Mouse (Mus musculus) midbrain, embryonic 11.5 days (tissue): Measurements from ENCODE around the gene Usp50. TPM values are rescaled to one million over a fixed set of nuclear protein-coding genes. Genes with fewer than 3 reads are reported as not detected.
A peak's percentile ranks its signal among the peaks of the same experiment; 100 is the strongest.

Experiments used
- ATAC-seq: fragments of 200-750 bp; cut with Nextera tagmentation; 2 replicates; pipeline ENCODE4 v1.8.0; 2017; ENCODE audit warnings: moderate TSS enrichment, moderate library complexity; ENCODE audit not compliant: low FRiP score
- DNase-seq: peaks from one replicate; pipeline ENCODE4 v3.0.0; 2015; ENCODE audit warnings: low spot score; ENCODE audit errors: missing footprints
- H3K27ac ChIP-seq: fragments of 300-500 bp; sonication (generic); 2 replicates; pipeline ENCODE4 v1.5.1; 2014; ENCODE audit warnings: low read depth, low read length
- H3K27me3 ChIP-seq: fragments of 300-500 bp; sonication (generic); 2 replicates; pipeline ENCODE4 v1.6.1; 2014; ENCODE audit warnings: mild to moderate bottlenecking, low read length, moderate library complexity, mixed read lengths; ENCODE audit not compliant: control insufficient read depth, insufficient read depth
- H3K36me3 ChIP-seq: fragments of 300-500 bp; sonication (generic); 2 replicates; pipeline ENCODE4 v1.6.1; 2014; ENCODE audit warnings: mild to moderate bottlenecking, low read length, moderate library complexity, mixed read lengths; ENCODE audit not compliant: control insufficient read depth, insufficient read depth
- H3K4me1 ChIP-seq: fragments of 300-500 bp; sonication (generic); 2 replicates; pipeline ENCODE4 v1.6.1; 2014; ENCODE audit warnings: low read length; ENCODE audit not compliant: control insufficient read depth, insufficient read depth
- H3K4me2 ChIP-seq: fragments of 300-500 bp; sonication (generic); 2 replicates; pipeline ENCODE4 v1.6.1; 2014; ENCODE audit warnings: mild to moderate bottlenecking, moderate library complexity
- H3K4me3 ChIP-seq: fragments of 300-500 bp; sonication (generic); 2 replicates; pipeline ENCODE4 v1.5.1; 2014; ENCODE audit warnings: low read depth, low read length
- H3K9ac ChIP-seq: fragments of 300-500 bp; sonication (generic); 2 replicates; pipeline ENCODE4 v1.6.1; 2014; ENCODE audit warnings: low read length
- H3K9me3 ChIP-seq: fragments of 300-500 bp; sonication (generic); 2 replicates; pipeline ENCODE4 v1.6.1; 2016; ENCODE audit warnings: low read length; ENCODE audit not compliant: control insufficient read depth
- WGBS: fragments of 180-500 bp; shearing (Covaris S2); extraction: QIAGEN DNeasy Blood & Tissue Kit; methylation state at CpG from one replicate; pipeline ENCODE4 v1.1.7; 2014; 5-methylcytosine and 5-hydroxymethylcytosine counted together
- polyA plus RNA-seq: library from polyadenylated mRNA; unstranded; fragments of >200 nt; fragmentation: Nextera tagmentation; extraction: Ambion mirVana; gene quantifications from 2 replicates; pipeline ENCODE4 v1.2.1, GENCODE M21; 2014

Usp50 gene
- polyA plus RNA-seq, 1 experiment from 2014 or later: 2.6 TPM

- H3K4me3 ChIP-seq: no peak overlapping the region
These were observed 15.7 kb downstream of the Usp50 start for GRCm38 (mm10) chr2:126767599-126767998.

GRCm38 (mm10) chr2:126765867-126766582, 17.2 kb downstream of the Usp50 start:
- no peak overlapping the region for H3K27ac ChIP-seq
- H3K36me3 ChIP-seq: peaks cover 8% of the 10 kb centered on the region; the same call in 1 of the 2 replicates
- no peaks in the 10 kb centered on the region for H3K9me3 ChIP-seq
- no peak overlapping the region for H3K4me3 ChIP-seq
- WGBS: 56% methylated on average over 11 of the region's 11 CpGs
- DNase-seq: no peak
- H3K9ac ChIP-seq: no peak overlapping the region
- no peaks in the 10 kb centered on the region for H3K27me3 ChIP-seq
- no peaks in the 10 kb centered on the region for H3K4me1 ChIP-seq
- no peak overlapping the region for H3K4me2 ChIP-seq
- ATAC-seq: peak; percentile 44; the same call in 1 of the 2 replicates

More at GRCm38 (mm10) chr2:126767599-126767998, 15.7 kb downstream of the Usp50 start:
- Histone ChIP-seq H3K4me2 (no peak overlapping the region), H3K27ac (no peak overlapping the region), H3K27me3 (no peaks in the 10 kb centered on the region), H3K9ac (no peak overlapping the region), H3K36me3 (no peaks in the 10 kb centered on the region; the same call in 1 of the 2 replicates), H3K9me3 (no peaks in the 10 kb centered on the region), H3K4me1 (no peaks in the 10 kb centered on the region)
- no peak for ATAC-seq
- DNase-seq: no peak
- 99% methylated on average over 3 of the region's 3 CpGs for WGBS

GRCm38 (mm10) chr2:126759351-126759750, 23.9 kb downstream of the Usp50 start:
- H3K4me1 ChIP-seq: no peaks in the 10 kb centered on the region
- DNase-seq: no peak
- H3K4me3 ChIP-seq: no peak overlapping the region
- ATAC-seq: no peak
- 94% methylated on average over 7 of the region's 7 CpGs for WGBS
- H3K9ac ChIP-seq: no peak overlapping the region
- H3K27me3 ChIP-seq: no peaks in the 10 kb centered on the region
- no peak overlapping the region for H3K27ac ChIP-seq
- no peak overlapping the region for H3K4me2 ChIP-seq
- H3K36me3 ChIP-seq: peaks cover 25% of the 10 kb centered on the region; the same call in 1 of the 2 replicates
- no peaks in the 10 kb centered on the region for H3K9me3 ChIP-seq

- no peaks in the 10 kb centered on the region for H3K27me3 ChIP-seq
- ATAC-seq (no peak), DNase-seq (no peak)
- WGBS: 96% methylated on average over 6 of the region's 6 CpGs
- no peak overlapping the region for H3K4me2 ChIP-seq
- H3K4me3 ChIP-seq: no peak overlapping the region
- H3K27ac ChIP-seq: no peak overlapping the region
- no peaks in the 10 kb centered on the region for H3K9me3 ChIP-seq
- H3K4me1 ChIP-seq: no peaks in the 10 kb centered on the region
- peaks cover 24% of the 10 kb centered on the region for H3K36me3 ChIP-seq
- H3K9ac ChIP-seq: no peak overlapping the region
These were observed 27.6 kb downstream of the Usp50 start for GRCm38 (mm10) chr2:126755664-126756063.

GRCm38 (mm10) chr2:126743389-126743788, 39.9 kb downstream of the Usp50 start:
- Histone ChIP-seq H3K27me3 (no peaks in the 10 kb centered on the region), H3K9ac (no peak overlapping the region), H3K27ac (no peak overlapping the region), H3K4me3 (no peak overlapping the region), H3K9me3 (no peaks in the 10 kb centered on the region), H3K4me2 (no peak overlapping the region), H3K4me1 (no peaks in the 10 kb centered on the region), H3K36me3 (peaks cover 2% of the 10 kb centered on the region; the same call in 1 of the 2 replicates)
- 91% methylated on average over 5 of the region's 5 CpGs for WGBS
- no peak for DNase-seq
- ATAC-seq: no peak

- ATAC-seq (no peak), DNase-seq (no peak)
- H3K4me3 ChIP-seq: no peak overlapping the region
- no peak overlapping the region for H3K9ac ChIP-seq
- no peaks in the 10 kb centered on the region for H3K4me1 ChIP-seq
- peaks cover 4% of the 10 kb centered on the region; the same call in 1 of the 2 replicates for H3K36me3 ChIP-seq
- H3K9me3 ChIP-seq: no peaks in the 10 kb centered on the region
- no peaks in the 10 kb centered on the region for H3K27me3 ChIP-seq
- 98% methylated on average over 2 of the region's 2 CpGs for WGBS
- no peak overlapping the region for H3K27ac ChIP-seq
- H3K4me2 ChIP-seq: no peak overlapping the region
These were observed 43.0 kb downstream of the Usp50 start for GRCm38 (mm10) chr2:126740314-126740713.

- Histone ChIP-seq H3K36me3 (peaks cover 5% of the 10 kb centered on the region; the same call in 1 of the 2 replicates), H3K27ac (no peak overlapping the region), H3K9ac (no peak overlapping the region), H3K9me3 (no peaks in the 10 kb centered on the region), H3K4me2 (no peak overlapping the region), H3K4me1 (no peaks in the 10 kb centered on the region), H3K27me3 (no peaks in the 10 kb centered on the region), H3K4me3 (no peak overlapping the region)
- DNase-seq (no peak), ATAC-seq (no peak)
- 90% methylated on average over 6 of the region's 6 CpGs for WGBS
These were observed 47.8 kb downstream of the Usp50 start for GRCm38 (mm10) chr2:126735339-126736073.

- Histone ChIP-seq H3K4me2 (no peak overlapping the region), H3K4me1 (no peaks in the 10 kb centered on the region), H3K36me3 (peaks cover 3% of the 10 kb centered on the region; the same call in 1 of the 2 replicates), H3K4me3 (no peak overlapping the region), H3K27ac (no peak overlapping the region), H3K27me3 (no peaks in the 10 kb centered on the region), H3K9ac (no peak overlapping the region), H3K9me3 (no peaks in the 10 kb centered on the region)
- 93% methylated on average over 2 of the region's 2 CpGs for WGBS
- DNase-seq (no peak), ATAC-seq (no peak)
These were observed 52.8 kb downstream of the Usp50 start for GRCm38 (mm10) chr2:126730502-126730901.

GRCm38 (mm10) chr2:126729207-126729606, 54.1 kb downstream of the Usp50 start:
- H3K27me3 ChIP-seq: no peaks in the 10 kb centered on the region
- H3K9ac ChIP-seq: no peak overlapping the region

More at GRCm38 (mm10) chr2:126729207-126729606, 54.1 kb downstream of the Usp50 start:
- Histone ChIP-seq H3K4me1 (no peaks in the 10 kb centered on the region), H3K36me3 (peaks cover 3% of the 10 kb centered on the region; the same call in 1 of the 2 replicates), H3K27ac (no peak overlapping the region), H3K4me3 (no peak overlapping the region), H3K9me3 (no peaks in the 10 kb centered on the region), H3K4me2 (no peak overlapping the region)
- DNase-seq (no peak), ATAC-seq (no peak)
- 94% methylated on average over 4 of the region's 4 CpGs for WGBS
